Mouse (Mus musculus) embryo, embryonic 10.5 days (tissue): ENCODE data around the gene Icam4.
"Not testable (repeated sequence)": the region's sequence is repeated elsewhere in the genome, so short reads cannot be mapped to it uniquely, and the experiment has no call there.

Experiments
- DNase-seq: peaks from one replicate; pipeline ENCODE4 v3.0.0-alpha.2; 2015; ENCODE audit warnings: low spot score

Icam4 gene

DNA sequence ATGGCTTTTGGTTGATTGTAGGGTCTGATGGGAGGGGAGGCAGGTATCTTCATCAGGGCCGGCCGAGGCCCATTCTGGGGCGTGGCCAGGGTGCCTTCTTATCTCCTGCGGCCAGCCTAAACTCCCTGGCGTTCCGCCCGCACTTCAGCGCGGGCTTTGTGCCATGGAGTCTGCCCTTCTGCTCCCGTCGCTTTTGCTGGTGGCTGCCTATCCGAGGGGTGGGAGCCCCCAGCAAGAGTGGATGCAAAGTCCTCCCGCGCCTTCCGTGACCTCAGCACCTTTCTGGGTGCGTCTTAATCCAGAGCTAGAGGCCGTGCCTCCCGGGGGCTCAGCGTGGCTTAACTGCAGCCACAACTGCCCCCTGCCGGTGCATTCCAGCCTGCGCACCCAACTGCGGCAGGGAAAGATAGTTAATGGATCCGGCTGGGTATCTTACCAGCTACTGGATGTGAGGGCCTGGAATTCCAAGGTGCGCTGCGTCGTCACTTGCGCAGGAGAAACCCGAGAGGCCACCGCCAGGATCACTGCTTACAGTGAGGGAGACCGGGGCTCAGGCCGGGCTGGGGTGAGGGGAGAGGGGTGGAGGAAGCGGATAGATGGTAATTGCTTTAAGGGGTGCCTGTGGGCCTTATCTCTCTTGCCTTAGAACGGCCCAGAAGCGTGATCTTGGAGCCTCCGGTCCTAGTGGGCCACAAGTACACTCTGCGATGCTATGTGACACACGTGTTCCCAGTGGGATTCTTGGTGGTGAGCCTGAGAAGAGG, at the start of gene Icam4:
Gene Icam4, plus strand, starts transcription at position 83 of the 764 bp plus-strand sequence.
- peak; percentile 89 for DNase-seq

DNA sequence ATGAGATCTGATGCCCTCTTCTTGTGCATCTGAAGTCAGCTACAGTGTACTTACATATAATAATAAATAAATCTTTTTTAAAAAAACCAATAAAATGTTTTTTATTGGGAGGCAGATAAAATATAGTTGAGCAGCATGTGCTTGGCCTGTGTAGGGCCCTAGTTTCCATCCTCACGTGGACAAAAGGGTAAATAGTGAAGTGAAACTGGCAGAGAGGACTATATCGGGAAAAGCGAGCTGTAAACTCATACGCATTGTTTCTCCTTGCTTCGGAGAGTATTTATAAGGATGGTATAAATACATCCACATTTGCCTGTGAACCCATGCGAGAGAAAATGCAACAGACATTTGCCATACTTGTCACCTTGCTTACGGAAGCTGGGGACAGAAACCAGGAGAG, 49.4 kb upstream of the Icam4 start:
- no peak for DNase-seq

DNA sequence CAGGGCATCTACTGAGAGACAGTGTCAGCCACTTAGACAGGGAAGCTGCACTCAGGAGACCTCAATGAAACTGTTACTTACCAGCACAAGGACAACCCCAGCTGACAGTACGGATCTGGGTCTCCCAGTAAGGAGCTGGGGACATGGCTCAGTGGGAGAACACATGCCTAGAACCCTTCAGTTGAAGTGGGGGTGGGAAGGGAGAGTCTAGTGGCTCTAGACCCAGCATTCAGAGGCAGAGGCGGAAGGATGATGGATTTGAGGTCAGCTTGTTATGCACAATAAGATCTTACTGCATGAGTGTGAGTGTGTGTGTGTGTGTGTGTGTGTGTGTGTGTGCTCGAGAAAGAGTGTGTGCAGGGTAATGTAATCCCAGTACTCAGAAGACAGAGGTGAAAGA, 47.0 kb upstream of the Icam4 start:
- DNase-seq = no peak

DNA sequence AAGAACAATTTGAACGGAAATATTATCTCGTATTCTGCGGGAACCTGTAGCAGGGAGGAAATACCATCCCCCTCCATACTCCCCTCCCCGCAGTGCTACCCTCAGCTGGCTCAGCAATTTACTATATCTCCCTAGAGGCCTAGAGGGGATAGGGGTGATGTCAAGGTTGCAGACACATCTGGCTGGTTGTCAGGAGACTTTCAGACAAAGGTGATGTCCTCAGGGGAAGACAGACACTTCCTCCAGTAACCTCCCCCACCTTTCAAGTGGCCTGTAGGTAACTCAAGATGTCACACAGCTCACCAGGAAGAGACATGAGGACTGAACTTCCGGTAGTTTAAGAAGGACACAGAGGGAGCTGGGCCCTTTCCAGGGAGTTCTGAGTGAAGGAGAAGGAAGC, 46.0 kb upstream of the Icam4 start:
- DNase-seq = no peak

DNA sequence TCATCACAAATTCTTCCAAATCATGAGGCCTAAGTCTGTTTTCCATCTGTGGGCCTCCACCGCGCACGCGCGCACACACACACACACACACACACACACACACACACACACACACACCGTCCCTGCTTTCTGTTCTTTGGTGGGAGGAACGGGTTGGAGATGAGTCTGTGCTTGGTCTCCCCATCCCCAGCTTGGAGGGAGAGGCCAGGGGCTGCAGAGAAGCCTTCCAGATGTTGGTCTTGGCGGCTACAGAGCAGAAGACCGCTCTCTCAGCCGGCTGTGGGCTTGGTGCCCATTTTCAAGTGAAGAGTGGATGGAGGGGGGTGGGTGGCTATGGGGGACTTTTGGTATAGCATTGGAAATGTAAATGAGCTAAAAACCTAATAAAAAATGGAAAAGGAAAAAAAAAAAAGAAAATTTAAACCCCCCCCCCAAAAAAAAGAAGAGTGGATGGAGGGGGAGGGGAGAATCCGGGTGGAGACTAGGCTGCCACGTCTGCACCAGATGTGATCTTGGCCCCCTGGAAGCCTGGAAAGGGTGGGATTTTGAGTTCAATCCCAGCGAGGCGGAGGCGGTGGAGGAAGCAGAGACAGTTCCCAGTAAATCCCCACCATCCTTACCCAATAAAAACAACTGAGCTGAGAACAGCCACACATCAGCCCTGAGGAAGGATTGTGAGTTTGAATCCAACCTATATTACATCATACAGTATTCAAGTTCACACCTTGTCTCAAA, 42.1 kb upstream of the Icam4 start:
- DNase-seq = no peak

DNA sequence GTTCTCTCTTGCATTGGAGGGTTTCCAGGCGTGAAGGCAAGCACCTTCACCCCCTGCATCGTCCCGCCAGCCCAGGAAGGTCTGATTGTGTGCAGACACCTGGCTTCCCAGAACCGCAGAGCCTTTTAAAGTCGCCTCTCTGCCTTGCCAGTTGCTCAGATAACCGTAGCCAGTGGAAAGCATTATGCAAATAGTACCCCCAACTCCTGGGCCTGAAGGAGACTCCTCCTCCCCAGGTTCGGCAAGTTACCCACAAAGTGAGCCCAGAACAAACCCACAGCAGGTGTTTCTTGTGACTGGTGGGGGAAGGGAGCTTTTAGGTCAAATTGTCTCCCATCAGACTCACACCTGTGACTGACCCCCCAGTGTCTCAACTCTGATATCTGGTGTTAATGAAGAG, 41.2 kb upstream of the Icam4 start:
- DNase-seq = no peak

DNA sequence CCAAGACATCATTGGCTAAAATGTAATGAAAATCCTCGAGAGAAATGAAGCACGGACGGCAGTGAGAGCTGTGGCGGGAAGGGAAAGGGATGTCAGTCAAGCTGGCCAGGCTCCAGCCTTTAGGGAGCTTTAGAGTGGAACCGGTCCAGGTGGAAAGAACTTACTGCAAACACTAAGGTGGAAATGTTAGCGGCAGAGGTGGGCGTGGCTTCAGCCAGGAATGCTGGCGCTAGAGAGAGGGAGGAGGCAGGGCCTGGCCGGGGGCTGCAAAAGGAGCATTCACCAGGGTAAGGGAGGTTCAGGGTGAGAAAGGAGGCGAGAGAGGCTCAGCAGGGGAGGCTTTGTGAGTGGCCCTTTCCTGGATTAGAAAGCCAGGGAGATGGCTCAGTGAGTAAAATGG, 38.3 kb upstream of the Icam4 start:
- DNase-seq = peak; percentile 55

DNA sequence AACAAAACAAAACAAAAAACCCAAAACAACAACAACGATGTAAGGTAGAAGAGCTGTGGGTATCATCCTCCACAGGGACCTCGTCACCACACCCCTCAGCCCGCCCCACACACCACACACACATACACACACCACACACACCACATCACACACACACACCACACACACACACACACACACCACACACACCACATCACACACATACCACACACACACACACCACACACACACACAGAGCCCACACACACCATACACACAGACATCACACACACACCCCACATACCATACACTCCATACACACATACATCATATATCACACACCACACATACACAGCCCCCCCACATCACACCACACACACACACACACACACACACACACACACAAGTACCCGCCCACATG, 37.6 kb upstream of the Icam4 start:
- no peak for DNase-seq

DNA sequence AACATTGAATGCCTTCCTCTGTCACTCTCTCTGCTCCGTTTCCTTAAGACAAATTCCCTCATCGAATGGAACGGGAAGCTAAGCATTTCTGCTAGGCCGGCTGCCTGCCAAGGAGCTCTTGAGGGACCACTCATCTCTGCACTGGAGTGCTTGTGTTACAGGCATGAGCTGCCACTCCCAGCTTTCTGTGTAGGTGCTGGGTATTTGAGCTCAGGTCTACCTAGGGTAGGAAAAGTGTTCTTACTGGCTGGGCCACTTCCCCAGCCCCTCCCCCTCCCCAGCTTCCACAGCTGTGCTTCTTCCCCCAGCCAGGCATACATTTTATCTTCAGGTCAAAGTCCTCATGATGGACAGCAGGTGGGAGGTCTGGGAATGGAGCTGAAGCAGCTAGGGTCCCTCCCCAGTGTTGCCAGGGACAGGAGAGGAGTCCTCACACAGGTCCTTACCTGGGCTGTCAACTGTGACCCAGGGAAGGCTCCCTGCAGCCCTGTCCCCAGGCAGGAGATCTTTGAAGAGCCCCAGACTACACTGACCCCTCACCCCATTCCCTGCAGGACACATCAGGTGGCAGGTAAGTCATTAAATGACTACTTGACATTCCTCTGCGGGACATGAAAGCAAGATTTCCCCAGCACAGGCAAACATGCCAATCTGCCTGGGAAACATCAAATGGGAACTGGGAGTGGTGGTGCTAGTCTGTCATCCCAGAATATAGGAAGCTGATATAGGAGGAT, 35.8 kb upstream of the Icam4 start:
- DNase-seq = no peak

DNA sequence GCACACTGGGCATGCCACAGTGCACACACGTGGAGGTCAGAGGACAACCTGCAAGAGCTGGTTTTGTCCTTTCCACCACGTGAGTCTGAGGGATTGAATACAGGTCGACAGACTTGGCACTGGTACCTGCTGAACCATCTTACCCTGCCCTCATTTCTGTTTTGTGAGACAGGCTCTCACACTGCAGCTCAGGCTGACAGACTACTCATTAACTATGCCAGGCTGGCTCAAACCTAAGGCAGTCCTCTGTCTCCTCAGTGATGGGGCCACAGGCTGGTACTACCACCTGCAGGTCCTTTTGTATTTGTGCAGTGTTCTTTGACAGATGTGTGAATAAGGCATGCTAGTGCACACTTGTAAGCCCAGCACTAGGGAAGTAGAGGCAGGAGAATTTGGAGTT, 34.1 kb upstream of the Icam4 start:
- no peak for DNase-seq

DNA sequence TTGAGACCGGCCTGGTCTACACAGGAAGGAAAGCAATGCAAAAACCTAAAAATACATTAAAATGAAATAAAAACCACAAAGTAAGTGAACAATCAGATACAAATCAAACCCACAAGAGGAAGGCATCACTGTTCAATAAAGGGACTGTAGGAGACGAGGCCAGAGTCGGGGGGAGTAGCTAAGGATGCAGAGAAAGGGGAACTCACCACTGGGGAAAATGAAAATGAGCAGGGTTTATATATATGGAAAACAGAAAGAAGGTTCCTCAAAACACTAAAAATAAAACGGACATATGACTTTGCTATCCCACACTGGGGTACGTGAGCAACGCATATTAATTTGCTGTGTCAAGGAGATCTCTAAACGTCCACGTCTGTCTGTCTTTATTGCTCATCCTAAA, 32.1 kb upstream of the Icam4 start:
- no peak for DNase-seq

DNA sequence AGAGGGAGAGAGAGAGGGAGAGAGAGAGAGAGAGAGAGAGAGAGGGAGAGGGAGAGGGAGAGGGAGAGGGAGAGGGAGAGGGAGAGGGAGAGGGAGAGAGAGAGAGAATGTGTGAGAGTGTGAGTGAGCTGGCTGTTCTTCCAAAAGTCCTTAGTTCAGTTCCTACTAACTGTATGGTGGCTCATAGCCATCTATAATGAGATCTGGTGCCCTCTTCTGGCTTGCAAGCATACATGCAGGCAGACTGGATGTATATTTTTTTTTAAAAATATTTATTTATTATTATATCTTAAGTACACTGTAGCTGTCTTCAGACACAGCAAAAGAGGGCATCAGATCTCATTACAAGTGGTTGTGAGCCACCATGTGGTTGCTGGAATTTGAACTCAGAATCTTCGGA, 30.8 kb upstream of the Icam4 start:
- DNase-seq = not testable (repeated sequence)

DNA sequence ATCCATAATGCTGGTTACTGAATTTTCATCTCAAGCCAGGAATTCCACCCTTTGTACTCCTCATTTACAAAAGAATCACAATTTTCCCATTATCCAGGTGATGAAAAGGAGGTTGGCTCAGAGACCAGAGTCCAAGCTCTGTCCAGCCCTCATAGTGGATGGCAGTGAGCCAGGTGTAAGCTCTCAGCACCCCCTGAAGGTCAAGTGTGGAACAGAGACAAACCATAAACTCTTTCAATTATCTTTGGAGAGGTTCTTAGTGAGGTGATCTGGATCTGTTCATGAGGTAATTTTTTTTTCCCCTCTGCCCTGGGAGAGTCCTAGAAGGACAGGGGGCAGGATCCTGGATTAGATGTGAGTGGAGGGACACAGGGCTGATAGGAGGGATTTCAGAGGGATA, 28.4 kb upstream of the Icam4 start:
- peak; percentile 56 for DNase-seq

DNA sequence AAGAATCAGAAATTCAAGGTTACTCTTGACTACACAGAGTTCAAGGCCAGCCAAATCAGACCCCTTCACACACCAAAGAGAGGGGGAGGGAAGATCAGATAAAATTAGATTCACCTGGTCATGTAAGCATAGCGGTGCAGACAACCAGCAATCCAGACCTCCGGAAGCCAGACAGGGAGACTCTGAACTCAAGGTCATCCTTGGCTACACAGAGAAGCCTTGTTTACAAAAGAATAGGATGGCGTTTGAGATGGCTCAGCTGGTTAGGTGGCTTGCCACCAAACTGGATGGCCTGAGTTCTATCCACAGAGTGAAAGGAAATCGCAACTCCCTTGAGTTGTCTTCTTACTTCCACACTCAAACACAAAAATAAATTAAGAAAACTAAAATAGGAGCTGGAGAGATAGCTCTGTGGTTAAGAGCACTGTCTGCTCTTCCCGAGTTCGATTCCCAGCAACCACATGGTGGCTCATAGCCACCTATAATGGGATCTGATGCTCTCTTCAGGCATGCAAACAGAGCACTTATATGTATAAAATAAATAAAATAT, 27.4 kb upstream of the Icam4 start:
- no peak for DNase-seq

DNA sequence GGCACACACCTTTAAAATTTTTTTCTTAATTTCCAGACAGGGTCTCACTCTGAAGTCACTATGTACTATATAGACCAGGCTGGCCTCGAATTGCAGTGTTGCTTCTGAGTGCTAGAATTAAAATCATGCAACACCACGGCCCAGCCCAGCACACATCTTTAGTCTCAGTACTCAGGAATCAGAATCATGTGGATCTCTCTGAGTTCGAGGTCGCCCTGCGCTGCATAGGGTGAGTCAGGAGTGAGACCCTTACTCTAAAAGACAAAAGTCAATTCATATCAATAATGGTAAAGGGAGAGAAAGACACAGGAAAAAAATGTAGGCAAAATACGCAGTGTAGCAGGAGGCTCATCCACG, 26.9 kb upstream of the Icam4 start:
- DNase-seq = no peak

DNA sequence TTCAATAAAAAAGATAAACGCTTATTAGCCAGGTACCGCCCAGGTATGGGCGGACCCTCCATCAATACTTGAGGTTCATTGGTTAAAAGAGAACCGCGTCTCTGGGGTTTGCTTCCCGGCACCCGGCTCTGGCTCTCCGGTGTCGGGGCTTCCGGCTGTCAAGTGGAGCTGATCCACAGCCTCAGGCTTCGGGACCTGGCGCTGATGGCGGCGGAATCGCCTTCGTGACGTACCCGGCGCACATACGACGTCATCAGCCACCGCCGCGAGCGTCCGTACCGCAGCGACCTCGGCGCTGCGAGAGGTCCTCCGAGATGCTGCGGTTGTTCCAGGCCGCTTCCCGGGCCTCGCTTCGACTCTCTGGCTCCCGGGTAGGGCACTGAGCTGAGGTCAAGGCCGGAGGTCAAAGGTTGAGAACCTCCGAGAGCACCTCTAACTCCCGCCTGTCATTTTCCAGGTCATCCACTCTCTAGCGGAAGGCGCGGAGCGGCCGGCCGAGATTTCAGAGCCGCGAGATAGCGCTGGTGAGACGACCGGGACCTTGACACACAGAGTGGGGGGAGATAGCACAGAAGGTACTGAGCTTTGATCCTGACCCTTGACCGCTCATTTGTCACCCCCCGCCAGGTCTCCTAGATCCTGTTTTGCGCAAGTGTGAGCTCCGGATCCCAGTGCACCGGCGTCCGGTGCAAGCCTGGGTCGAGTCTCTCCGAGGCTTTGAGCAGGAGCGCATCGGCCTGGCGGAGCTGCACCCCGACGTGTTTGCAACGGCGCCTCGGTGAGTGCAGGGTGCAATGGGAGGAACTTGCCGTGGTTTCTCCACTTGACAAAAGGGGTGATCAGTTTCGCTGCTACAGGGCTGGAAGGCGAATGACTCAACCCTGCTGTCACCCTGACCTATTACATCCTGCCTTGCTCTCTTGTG, 26.3 kb upstream of the Icam4 start, which contains the start of gene Mrpl4:
Gene Mrpl4, plus strand, starts transcription at position 112 of the 925 bp plus-strand sequence.
- DNase-seq = peak; percentile 91

DNA sequence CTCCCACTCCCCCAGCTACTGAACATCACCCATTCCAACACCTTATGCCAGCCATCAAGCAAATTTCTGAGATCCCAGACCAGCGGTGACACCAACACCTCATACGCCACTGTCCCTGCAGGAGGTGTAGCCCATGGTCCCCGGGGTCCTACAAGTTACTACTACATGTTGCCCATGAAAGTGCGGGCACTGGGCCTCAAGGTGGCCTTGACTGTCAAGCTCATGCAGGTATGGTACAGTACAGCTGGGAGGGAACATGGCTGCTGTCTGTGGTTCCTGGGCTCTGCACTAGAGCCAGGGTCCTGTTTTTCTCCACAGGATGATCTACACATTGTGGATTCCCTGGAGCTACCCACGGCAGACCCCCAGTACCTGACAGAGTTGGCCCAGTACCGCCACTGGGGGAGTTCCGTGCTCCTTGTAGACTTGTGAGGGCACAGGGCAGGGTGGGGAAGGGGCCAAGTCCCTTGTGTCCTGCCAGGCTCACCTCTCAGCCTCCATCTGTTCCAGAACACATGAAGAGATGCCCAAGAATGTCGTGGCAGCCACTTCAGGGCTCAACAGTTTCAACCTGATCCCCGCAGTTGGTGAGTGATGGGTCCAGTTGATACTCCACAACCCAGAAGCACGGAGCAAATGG, 21.7 kb upstream of the Icam4 start:
- no peak for DNase-seq

DNA sequence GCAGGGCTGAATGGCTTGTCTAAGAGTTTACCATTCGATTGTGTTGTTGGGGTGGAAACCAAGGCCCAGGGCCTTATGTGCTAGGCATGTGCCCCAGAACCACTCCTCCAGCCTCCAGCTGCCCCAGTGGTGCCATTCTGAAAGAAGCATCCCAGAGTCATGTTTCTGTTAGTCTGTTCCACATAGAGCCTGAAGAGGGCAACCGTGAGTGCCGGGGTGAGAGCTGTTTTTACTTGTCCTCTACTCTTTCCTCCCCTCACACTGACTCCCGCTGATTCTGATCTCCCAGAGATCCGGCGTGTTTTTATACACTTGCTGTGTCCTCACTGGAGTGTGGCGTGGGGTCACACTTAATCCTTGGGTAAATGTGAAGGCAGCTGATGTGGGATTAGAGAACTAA, 21.2 kb upstream of the Icam4 start:
- no peak for DNase-seq

DNA sequence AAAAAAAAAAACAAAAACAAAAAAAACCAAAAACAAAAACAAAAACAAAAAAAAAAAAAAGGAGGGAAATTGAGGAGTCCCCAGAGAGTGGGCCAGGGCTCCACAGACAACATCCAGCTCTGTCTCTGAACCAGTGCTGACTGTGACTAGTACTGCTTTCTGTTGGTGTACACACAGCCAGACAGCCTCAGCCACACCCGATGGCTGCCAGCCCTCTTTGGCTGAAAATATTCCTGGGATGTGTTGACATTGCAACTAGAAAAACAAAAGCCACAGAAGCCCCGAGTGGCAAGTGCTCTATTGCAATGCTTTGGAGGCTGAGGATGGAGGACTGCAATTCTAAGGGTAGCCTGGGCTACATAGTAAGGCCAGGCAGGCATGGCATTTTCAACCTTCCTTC, 18.8 kb upstream of the Icam4 start:
- DNase-seq = no peak

DNA sequence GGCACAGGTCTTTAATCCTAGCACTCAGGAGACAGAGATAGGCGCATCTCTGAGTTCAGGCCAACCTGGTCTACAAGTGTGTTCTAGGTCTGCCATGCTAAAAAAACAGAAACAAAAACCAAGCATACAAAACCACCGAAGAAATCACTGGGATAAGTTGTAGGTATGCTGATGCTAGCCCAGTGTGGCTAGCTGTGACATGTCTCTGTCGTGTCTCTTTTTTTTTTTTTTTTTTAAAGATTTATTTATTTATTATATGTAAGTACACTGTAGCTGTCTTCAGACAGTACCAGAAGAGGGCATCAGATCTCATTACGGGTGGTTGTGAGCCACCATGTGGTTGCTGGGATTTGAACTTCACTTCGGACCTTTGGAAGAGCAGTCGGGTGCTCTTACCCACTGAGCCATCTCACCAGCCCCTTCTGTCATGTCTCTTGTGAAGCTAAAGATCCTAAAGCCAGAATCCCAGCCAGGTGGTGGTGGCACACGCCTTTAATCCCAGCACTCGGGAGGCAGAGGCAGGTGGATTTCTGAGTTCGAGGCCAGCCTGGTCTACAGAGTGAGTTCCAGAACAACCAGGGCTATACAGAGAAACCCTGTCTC, 18.1 kb upstream of the Icam4 start:
- not testable (repeated sequence) for DNase-seq

DNA sequence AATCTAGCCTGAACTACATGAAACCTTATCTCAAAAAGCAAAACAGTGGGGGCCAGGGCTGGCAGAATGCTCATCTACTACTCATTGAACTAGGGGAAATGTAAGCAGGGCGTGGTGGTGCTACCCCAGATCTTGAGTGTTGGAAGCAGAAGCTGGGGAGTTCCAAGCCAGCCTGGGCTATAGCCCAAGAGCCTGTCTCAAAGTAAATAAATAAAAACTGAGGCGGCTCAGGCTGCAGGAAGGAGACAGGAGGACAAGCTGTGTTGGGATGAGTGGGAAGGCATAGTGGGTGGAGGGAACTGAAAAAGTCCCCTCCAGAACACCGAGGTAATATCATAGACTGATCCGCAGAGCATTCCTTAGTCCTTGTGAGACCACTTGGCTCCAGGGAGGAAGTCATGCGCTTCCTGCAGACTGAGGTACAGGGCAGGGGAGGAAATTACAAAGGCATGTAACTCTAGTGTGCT, 17.3 kb upstream of the Icam4 start:
- no peak for DNase-seq
